Mouse (Mus musculus): ENCODE measurements around the gene Rgs3.

GRCm38 (mm10) chr4:62723795-62724194 is 164.1 kb downstream of the Rgs3 start:
- TF ChIP-seq CTCF (IDR thresholded peaks at IDR 0.05; ENCODE audit: borderline replicate concordance, insufficient read depth, low read length) (no peak), POLR2A (IDR thresholded peaks at IDR 0.05; ENCODE audit: low read depth, low read length) (no peak)
